Mouse (Mus musculus): ENCODE results near the gene Rapgef4. TPM values are rescaled to one million over a fixed set of nuclear protein-coding genes. Genes with fewer than 3 reads are reported as not detected.

Gene Rapgef4
- polyA plus RNA-seq, 1 experiment from 2014 or later, result 4.2 TPM

Other genes with a start within 250 kb of the Rapgef4 start
- gene Itga6, start 235.6 kb upstream of the Rapgef4 start, polyA plus RNA-seq (2015; fragmentation: Nextera tagmentation; extraction: Ambion mirVana), result 65.2 and 65.8 TPM in 2 replicates
- gene Pdk1, start 108.0 kb upstream of the Rapgef4 start, polyA plus RNA-seq (2015; fragmentation: Nextera tagmentation; extraction: Ambion mirVana), result 84.3 and 88.1 TPM in 2 replicates